Mouse (Mus musculus): Measurements from ENCODE around the gene Cpeb3.
"Not testable (repeated sequence)": the region's sequence is repeated elsewhere in the genome, so short reads cannot be mapped to it uniquely, and the experiment has no call there.

Cpeb3 gene

DNA sequence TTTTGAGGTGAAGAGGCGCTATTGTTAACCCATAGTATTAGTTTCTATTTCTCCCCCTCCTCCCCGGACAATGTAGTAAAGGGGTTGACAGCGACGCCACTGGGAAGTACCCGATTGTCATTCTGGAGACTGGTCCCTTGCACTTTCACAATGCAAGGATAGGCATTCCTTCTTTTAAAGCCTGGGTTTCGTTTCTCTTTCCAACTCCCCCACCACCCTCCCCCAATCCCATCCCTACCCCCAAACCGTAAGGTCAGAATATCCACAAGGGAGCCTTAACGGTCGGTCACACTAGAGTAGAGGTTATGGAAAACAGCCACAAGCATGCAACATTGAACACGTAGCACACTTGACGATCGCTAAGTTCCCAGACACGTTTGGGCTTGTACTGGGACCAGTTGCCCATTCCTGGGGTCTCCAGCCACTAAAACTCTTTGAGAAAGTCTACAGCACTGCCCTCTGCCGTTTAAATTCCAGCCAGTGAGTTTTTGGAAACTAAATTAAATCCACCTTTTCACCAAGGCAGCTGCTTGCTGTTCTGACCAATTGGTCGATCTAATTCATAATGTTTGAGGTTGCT lies at the start of gene Cpeb3:
Gene Cpeb3, minus strand, starts transcription at position 426 of the 580 bp plus-strand sequence.
- DNase-seq (ENCODE audit: low spot score in 2 of 2) = peak; percentile 19 to 20

DNA sequence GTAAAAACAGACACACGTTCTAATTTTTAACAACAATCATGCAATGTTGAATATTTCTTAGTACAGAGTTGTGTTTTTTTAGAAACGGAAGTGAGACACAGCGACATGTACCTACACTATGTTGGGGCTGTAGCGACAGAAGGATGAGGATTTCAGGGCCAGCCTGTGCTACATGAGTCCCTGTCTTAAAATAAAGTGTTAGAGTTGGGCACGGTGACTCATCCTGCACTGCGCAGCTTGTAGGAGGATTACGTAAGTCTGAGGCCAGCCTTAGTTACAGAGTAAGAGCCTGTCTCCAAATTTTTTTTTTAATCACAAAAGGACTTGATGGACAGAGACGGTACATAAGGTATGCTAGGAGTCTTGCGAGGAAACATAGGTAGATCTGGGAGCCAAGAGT lies 46.9 kb upstream of the Cpeb3 start:
- no peak for DNase-seq (ENCODE audit: low spot score in 2 of 2)

DNA sequence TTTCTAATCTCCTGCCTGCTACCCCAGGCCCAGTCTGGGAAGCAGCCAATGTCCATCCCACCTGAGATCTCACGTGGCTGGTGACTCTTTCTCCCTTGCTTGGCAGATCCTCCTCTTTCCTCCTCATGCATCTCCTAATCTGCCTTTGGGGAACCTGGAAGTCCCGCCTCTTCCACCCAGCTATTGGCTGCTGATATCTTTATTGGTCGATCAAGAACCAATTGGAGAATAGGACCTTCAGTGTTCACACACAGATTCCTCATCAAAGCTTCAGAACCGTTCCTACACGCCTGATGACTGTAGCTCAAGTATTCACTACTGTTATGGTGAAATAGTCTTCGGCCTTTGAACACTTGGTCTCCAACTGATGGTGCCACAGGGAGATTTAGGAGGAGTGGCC lies 43.7 kb upstream of the Cpeb3 start:
- no peak for DNase-seq (ENCODE audit: low spot score in 2 of 2)

DNA sequence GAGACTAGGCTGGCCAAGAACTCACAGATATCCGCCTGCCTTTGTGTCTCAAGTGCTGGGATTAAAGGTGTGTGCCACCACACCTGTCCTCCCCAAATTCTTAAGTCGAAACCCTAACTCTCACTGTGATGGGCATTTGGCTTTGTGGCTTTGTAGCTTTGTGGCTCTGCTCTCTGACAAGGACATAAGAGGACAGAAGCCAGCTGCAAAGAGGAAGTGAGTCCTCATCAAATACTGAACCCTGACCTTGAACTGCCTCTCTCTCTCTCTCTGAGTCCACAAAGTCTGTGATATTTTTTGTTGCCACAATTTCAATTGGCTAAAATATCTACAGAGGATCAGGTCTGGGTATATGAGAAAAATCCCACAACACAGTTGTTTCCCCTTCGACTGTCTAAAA lies 39.8 kb upstream of the Cpeb3 start:
- no peak for DNase-seq (ENCODE audit: low spot score in 2 of 2)

DNA sequence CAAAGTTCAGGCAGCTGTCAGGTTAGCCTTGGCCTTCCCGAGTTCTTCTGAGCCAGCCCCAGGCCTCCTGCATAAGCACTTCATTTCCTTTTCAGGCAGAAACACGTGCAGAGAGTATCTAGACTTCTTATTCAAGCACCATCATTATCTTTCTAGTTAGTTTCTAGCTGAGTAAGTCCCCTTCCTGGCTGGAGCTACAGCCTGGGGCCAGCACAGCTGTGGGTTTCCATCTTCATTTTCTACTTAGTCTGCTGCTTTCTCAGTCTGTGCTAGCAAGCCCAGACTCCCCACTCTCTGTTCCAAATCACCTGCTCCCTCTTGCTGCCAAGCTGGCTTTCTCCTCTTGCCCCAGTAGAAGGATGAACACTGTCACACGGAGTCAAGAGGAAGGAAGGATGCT lies 38.5 kb upstream of the Cpeb3 start:
- no peak for DNase-seq (ENCODE audit: low spot score in 2 of 2)

DNA sequence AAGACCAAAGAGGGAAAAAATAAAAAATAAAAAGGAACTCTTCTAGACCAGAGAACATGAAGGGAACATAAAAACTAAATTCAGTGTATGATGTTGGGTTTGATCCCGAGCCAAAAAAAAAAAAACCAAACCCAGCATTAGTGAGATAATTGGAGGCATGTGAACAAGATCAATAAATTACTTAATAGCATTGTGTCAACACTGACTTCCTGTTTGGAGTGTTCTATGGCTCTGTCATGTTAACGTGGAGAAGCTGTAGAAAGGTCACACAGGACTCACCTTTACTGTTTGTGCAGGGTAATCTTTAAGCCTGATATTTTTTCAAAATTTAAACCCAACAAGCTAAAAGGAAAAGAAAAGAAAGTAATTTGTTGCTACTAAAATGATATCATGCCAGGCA lies 34.3 kb upstream of the Cpeb3 start:
- DNase-seq (ENCODE audit: low spot score in 2 of 2) = no peak

DNA sequence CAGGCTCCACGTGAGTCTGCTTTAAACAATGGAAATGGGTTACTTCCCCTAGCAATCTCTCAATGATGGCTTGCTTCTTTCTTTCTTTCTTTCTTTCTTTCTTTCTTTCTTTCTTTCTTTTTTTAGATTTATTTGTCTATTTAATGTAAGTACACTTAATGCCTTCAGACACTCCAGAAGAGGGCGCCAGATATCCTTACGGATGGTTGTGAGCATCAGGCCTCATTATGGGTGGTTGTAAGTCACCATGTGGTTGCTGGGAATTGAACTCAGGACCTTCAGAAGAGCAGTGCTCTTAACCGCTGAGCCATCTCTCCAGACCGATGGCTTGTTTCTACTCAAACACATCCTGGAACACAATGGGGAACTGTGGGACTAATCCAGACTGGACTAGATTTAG lies 32.8 kb upstream of the Cpeb3 start:
- no peak for DNase-seq (ENCODE audit: low spot score in 2 of 2)

DNA sequence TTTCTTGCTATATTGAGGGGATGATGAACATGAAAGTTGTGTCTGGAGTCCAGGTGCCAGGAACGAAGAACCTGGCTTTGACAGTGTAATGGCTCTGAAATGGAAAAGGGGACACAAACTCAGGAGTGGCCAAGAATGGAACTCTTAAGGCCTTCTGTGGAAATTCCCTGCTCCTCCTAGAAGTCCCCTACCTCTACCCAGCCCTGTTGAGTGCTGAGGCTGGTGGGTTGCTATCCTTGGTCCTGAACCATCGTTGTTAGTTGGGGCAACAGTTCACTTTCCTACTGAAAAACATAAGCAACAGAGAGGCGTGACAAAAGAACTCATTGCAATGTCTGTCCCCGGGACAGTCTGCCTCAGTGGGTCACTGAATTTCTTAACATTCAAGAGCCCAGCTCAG lies 30.7 kb upstream of the Cpeb3 start:
- no peak for DNase-seq (ENCODE audit: low spot score in 2 of 2)

DNA sequence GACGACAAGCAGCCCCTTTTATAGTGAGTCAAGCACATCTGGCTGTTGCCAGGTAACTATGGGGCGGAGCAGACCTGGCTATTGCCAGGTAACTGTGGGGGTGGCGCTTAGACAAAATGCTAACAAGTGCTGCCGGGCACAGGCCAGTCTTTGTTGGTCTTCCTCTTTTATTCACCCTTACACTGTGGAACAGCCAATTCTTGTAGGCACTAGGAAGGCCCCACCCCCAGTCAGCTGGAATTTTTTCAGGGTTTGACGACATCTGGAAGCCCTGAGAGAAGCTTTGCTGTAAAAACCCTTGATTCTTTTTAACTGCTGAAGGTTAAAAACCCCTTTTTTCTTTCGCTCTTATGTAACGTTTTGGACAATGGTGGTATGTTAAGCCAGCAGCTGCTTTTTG lies 30.2 kb upstream of the Cpeb3 start:
- DNase-seq (ENCODE audit: low spot score in 2 of 2) = peak in 1 of 2 experiments; percentile 13

DNA sequence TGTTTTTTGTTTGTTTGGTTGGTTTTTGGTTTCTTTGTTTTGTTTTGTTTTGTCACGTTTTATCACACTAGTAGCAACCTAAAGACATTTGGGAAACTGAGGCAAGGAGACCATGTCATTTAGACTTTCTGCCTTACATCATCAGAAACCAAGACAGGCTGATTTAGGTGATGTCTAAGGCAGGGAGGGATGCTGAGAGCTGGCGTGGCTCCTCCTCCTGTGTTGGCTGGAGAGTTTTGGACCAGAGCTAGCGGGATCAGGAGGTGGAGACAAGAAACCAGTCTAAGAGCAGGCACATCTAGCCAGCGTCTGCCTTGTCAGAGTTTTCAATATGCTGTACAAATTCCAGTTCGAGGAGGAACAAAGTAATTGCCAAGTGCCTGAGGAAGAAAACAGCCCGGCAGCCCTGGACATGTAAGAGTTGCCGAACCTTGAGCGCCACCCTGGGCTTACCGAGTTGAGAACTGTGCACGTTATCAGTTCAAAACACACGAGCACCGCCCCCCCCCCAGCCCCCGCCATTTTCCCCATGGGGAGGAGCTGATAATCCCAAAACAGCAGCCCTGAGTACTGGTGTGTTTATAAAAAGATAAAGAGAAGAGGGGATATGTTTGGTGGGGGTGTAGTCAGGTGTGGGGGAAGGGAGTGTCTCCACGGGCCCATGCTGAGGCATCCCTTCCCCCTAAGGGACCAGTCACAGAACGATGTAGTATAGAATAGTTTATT lies 29.5 kb upstream of the Cpeb3 start:
- DNase-seq (ENCODE audit: low spot score in 2 of 2) = no peak

DNA sequence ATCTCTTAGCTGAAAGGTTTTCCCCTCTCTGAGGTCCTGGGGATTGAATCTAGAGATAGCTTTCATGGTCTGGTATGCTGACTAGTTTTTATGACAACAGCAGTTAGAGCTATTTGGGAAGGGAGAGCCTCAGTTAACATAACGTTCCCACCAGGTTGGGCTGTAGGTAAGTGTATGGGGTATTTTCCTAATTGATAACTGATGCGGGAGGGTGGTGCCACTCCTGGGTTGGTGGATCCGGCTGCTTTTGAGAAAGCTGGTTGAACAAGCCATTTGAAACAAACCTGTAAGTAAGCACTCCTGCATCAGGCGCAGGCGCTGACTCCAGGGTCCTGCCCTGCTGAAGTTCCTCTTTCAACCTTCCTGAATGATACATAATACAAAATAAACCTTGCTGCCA lies 28.9 kb upstream of the Cpeb3 start:
- no peak for DNase-seq (ENCODE audit: low spot score in 2 of 2)

DNA sequence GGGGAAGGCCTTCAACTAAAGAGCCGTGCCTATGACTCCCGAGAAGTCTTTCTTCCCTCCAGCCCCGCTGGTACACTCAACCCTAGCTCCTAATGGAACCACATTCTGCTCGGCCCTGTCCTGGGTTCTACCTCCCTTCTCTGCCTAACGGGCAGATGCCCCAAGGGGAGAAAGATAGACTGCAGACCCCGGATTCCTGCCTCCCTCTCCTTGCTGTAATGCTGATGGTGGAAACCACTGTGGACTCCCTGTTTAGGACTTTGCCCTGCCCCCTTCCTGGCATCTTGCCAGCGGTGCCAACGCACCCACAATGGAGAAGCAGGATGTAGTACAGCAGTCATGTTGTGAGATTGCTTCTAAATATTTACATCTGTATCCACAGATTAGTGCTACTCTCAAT lies 27.4 kb upstream of the Cpeb3 start:
- DNase-seq (ENCODE audit: low spot score in 2 of 2) = no peak

DNA sequence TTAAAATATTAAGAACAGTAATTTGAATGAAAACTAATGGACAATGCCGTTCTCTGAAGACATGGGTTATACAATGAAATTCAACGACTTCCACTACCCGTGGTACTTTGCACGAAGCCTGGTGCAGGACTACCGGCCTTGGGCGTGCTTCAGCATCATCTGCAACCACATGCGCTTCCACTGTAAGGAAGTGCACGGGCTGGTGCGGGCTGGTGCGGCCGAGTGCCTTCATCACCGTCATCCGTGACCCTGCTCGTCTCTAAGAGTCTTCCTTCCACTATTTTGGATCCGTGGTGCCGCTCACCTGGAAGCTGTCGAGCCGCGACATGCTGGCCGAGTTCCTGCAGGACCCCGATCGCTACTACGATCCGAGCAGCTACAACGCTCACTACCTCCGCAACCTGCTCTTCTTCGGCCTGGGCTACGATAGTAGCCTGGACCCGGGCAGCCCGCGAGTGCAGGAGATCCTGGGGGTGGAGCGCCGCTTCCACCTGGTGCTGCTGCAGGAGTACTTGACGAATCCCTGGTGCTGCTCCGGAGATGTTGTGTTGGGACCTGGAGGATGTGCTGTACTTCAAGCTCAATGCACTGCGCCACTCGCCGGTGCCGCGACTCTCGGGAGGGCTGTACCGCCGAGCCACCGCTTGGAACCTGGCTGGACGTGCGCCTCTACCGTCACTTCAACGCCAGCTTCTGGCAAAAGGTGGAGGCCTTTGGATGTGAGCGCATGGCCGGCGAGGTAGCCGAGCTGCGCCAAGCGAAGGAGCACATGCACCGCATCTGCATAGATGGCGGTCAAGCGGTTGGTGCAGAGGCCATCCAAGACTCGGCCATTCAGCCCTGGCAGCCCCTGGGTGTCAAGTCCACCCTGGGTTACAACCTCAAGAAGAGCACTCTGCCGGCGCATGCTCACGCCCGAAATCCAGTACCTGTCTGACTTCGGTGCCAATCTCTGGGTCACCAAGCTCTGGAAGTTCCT lies 25.4 kb upstream of the Cpeb3 start:
- DNase-seq (ENCODE audit: low spot score in 2 of 2) = no peak

DNA sequence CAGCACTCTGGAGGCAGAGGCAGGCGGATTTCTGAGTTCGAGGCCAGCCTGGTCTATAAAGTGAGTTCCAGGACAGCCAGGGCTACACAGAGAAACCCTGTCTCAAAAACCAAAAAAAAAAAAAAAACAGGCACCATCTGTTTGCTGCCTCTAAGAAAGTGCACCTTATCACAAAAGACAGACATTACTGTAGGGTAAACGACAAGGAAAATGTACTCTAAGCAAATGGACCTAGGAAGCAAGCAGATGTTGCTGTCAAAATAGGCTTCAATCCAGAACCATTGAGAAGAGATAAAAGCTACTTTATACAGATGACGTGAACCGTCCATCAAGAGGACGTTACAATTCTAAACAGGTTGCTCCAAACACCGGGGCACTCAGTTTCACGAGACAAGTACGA lies 24.2 kb upstream of the Cpeb3 start:
- not testable (repeated sequence) for DNase-seq (ENCODE audit: low spot score in 2 of 2)

DNA sequence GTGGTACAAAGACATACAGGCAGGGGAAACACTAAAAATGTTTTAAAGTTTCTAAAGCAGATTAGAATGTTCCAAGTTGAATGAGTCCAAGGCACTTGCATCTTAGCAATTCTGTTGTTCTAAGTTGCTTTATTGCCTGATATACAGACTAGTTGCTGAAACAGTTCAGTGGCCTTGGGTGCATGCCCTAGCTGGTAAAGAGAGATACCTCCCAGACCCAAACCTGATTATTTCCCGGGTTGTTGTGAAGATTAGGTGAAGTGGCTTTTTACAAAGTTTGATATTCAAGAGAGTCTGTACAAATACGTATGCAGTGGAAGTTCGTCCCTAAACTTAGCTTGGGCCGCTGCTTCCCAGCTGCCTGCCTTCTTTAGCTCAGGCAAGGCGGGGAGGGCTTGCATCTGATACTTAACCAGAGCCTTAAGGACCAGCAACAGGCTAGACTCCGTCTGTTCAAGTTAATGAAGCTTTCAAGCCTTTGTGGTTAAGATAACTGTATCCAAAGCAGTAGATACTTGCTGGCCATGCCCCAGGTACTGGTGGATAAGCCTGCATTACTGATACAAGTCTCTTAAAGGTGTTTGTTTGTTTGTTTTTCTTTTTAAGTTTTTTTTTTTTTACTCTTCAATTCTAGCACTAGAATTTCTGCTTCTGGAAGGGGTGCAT lies 16.9 kb upstream of the Cpeb3 start:
- DNase-seq (ENCODE audit: low spot score in 2 of 2) = no peak

DNA sequence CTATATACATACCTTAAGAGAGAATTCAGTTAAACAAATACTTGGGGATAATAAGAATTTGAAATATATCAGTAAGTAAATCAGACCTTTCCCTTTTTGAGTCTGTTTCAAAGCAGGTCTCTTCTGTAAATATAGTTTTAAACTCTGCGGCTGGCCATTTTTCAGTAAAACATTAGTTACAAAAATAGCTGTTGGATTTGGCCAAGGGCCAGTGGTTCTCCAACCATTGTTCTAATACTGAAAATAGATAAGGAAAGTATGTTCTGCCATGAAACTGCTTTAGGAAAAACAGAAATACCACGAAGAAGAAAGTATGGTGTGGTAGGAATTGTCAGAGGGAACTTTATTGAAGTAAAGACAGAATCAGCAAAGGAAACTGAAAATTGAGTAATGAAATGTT lies 6.3 kb upstream of the Cpeb3 start:
- DNase-seq (ENCODE audit: low spot score in 2 of 2) = no peak

DNA sequence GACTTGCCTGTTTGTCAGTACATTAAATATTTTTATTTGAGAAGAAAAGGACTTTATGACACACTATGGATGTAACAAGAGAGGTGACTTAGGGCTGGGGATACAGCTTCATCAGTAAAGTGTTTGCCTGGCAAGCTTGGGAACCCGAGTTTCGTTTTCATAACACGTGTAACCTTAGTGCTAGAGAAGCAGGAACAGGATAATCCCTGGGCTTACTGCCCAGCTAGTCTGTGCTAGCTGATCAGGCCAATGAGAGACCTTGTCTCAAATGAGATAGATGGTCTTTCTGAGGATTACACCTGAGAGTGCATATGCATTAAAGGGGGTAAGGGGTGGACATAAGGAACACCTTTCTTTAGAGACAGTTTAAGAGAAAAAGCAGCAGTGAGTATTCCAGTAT lies 3.0 kb upstream of the Cpeb3 start:
- DNase-seq (ENCODE audit: low spot score in 2 of 2) = no peak

DNA sequence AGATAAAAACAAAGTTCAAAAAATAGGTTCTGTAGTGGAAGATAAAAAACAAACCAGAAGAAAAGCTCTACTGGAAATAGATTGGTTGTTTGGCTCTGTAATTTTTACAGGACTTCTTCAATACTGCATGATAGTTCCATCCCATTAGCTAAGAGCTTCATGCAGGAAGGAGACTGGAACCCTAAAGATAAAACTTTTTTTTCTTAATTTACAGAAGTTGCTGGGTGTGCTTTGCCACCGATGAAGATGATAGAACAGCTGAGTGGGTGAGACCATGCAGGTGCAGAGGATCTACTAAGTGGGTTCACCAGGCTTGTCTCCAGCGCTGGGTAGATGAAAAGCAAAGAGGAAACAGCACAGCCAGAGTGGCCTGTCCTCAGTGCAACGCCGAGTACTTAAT lies 2.1 kb upstream of the Cpeb3 start:
- DNase-seq (ENCODE audit: low spot score in 2 of 2) = no peak

DNA sequence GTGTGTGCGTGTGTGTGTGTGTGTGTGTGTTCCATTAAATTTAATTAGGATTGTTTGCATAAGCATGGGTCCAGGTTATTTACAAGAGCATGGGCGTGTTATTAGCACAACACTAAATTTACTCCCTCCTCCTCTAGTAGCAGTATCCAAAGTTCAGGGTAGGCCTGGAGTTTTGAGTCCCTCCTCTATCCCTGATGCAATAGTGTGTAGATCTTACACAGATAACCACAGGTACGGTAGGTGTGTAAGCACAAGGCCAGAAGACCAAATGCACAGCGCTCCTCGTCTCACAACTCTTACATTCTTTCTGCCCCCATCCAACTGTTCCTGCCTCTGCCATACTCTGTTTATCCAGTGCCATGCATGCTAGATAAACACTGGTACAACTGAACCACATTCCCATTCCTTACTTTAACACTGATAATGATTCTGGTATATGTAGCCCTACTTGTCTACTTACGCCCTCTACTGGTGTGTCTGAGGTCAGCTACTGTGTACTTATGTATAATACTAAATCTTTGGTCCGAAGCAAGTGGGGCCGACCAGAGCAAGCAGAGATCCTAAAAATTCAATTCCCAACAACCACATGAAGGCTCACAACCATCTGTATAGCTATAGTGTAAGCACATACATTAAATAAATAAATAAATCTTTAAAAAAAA lies 1.2 kb upstream of the Cpeb3 start:
- no peak for DNase-seq (ENCODE audit: low spot score in 2 of 2)

DNA sequence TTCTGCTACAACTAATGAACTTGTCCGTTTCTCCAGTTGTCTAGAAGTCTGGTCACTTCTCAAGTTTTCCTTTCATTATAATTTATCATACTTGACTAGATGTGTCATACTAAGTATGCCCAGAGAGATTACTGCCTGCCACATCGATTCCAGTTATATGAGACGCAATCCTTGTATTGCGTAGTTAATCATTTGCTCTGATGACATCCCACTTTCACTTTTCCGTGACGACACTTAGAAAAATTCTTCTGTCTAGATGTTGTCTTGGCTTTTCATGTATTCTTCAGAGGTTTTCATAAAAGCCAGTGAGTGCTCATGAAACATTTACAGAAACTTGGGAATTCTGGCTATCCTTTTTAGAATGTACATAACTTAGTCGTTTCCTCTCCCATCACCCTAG lies 585 bp upstream of the Cpeb3 start:
- DNase-seq (ENCODE audit: low spot score in 2 of 2) = no peak

DNA sequence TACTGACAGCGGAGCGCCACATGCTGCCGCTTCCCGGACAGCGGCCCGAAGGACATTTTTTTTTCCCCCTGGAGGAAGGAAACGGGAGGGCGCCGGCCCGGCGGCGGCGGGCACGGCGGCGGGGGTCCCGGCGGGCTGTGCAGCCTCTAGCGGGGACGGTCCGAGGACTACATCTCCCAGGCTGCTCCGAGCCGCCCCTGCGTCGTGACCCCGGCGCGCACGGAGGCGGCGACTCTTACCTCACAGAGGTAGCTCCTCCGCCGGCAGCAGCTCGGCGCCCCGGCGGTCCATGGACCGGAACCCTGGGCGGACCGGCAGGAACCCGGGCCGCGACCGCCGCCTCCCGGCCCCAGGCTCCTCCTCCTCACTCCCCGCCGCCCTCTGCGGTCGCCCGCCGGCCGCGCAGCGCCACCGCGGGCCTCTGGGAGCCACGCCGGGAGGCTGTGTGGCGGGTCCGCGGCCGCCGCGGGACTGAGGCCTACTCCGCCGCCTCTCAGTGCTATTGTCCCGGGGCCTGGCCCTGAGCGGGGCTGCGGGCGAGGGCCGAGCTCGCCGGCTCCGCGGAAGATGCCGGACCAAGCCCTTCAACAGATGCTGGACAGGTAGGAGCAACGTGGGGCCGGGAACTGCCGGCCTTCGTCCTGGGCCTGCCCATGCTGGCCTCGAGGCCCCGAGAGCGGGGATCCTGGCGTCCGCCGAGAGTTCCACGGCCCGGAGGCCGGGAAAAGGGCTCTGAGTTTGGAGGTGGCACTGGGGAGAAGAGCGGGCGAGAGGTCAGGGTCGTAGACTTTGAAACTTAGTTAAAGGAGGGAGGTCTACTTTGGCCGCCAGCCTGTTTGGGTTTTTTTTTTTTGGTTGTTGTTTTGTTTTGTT lies 862 bp downstream of the Cpeb3 start, which contains the start of gene March5:
Gene March5, plus strand, starts transcription at position 241 of the 873 bp plus-strand sequence.
- DNase-seq (ENCODE audit: low spot score in 2 of 2) = peak; percentile 89 to 91

Measured in heart, adult 9 months (tissue).